Mouse (Mus musculus) ES-Bruce4 (cell line): ENCODE results near the gene Tmem123. TPM values are rescaled to one million over a fixed set of nuclear protein-coding genes. Genes with fewer than 3 reads are reported as not detected.

ENCODE experiments used
- H3K27ac ChIP-seq: 2 replicates; pipeline ENCODE4 v1.5.1; 2012; ENCODE audit warnings: low read length, inconsistent platforms; ENCODE audit not compliant: insufficient read depth
- H3K27me3 ChIP-seq: 2 replicates; pipeline ENCODE4 v1.6.1; 2012; ENCODE audit warnings: mild to moderate bottlenecking, low read length, inconsistent platforms; ENCODE audit not compliant: control insufficient read depth, poor library complexity, insufficient read depth, severe bottlenecking
- H3K36me3 ChIP-seq: 2 replicates; pipeline ENCODE4 v1.6.1; 2012; ENCODE audit warnings: inconsistent platforms, mild to moderate bottlenecking, low read length, moderate library complexity; ENCODE audit not compliant: control insufficient read depth, poor library complexity, insufficient read depth, severe bottlenecking
- H3K4me1 ChIP-seq: one replicate; pipeline ENCODE4 v1.8.1; 2011; ENCODE audit warnings: low read length; ENCODE audit not compliant: control insufficient read depth, insufficient read depth
- H3K4me3 ChIP-seq: 2 replicates; pipeline ENCODE4 v1.5.1; 2011; ENCODE audit warnings: low read depth, mild to moderate bottlenecking, low read length
- H3K9ac ChIP-seq: 2 replicates; pipeline ENCODE4 v1.6.1; 2012; ENCODE audit warnings: low read depth, mild to moderate bottlenecking, inconsistent platforms; ENCODE audit not compliant: poor library complexity, severe bottlenecking
- H3K9me3 ChIP-seq: replicated peaks from 2 replicates; pipeline ENCODE4 v1.6.1; 2012; ENCODE audit warnings: mild to moderate bottlenecking, low read length, inconsistent platforms; ENCODE audit not compliant: control insufficient read depth, poor library complexity, insufficient read depth, severe bottlenecking
- CTCF ChIP-seq: IDR thresholded peaks from one replicate; pipeline ENCODE4 v1.8.1; 2011; ENCODE audit warnings: low read depth, low read length
- EP300 ChIP-seq: IDR thresholded peaks from 2 replicates; pipeline ENCODE4 v1.6.1; 2011; ENCODE audit warnings: low read depth, low read length; ENCODE audit not compliant: insufficient read depth
- POLR2A ChIP-seq: IDR thresholded peaks from one replicate; pipeline ENCODE4 v1.8.1; 2011; ENCODE audit warnings: low read length; ENCODE audit not compliant: insufficient read depth
- polyA plus RNA-seq: library from polyadenylated mRNA; stranded (reverse); fragments of >200 nt; gene quantifications from 2 replicates; pipeline ENCODE4 v1.2.4, GENCODE M21; 2011; ENCODE audit warnings: low read depth; ENCODE audit not compliant: missing spikeins, insufficient read depth, insufficient read length

The Tmem123 gene
- polyA plus RNA-seq, 1 experiment = 62.0 TPM

DNA sequence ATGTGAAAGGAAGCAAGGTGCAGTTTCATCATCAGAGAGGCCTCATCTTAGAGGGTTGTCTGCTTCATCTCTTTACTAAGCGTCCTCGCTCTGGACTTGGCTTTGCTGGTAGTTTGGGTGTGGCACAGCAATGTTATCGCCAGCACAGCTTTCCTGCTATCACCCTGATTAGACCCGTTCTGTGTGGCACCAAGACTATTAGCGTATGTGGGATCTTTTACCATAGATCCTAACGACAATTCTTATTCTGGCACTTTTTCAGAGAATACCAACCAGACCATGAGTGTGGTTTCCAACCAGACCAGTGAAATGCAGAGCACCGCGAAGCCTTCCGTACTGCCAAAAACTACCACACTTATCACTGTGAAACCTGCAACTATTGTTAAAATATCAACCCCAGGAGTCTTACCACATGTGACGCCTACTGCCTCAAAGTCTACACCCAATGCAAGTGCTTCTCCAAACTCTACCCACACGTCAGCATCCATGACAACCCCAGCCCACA is 26.8 kb downstream of the Tmem123 start:
- Histone ChIP-seq H3K27me3 (no peaks in the 10 kb centered on the region), H3K4me1 (no peaks in the 10 kb centered on the region), H3K27ac (no peak overlapping the region), H3K9ac (no peak overlapping the region), H3K9me3 (no peaks in the 10 kb centered on the region), H3K36me3 (peaks cover 28% of the 10 kb centered on the region), H3K4me3 (no peak overlapping the region)
- TF ChIP-seq CTCF (no peak), EP300 (no peak), POLR2A (no peak)

DNA sequence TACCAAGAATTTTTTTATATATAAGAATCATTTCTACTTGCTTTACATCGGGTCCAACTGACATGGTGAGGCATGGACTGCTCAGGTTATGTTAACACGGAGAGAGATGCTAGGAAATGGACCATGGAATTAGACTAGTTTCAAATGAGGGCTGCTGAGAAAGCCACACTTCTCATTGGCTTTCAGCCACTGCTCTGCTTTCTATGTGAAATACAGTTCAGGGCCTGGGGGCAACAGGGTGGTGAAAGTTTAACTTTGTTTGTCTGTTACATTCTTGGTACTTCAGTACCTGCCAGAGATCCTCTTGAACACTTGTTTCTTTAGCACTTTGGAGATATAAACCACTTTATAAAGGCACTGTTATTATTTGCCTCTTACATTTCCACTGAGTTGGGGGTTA is 29.7 kb downstream of the Tmem123 start:
- Histone ChIP-seq H3K4me3 (no peak overlapping the region), H3K27ac (no peak overlapping the region), H3K9me3 (no peaks in the 10 kb centered on the region), H3K9ac (no peak overlapping the region), H3K27me3 (no peaks in the 10 kb centered on the region), H3K36me3 (peaks cover 34% of the 10 kb centered on the region), H3K4me1 (peaks cover 5% of the 10 kb centered on the region)
- TF ChIP-seq EP300 (no peak), CTCF (no peak), POLR2A (no peak)

DNA sequence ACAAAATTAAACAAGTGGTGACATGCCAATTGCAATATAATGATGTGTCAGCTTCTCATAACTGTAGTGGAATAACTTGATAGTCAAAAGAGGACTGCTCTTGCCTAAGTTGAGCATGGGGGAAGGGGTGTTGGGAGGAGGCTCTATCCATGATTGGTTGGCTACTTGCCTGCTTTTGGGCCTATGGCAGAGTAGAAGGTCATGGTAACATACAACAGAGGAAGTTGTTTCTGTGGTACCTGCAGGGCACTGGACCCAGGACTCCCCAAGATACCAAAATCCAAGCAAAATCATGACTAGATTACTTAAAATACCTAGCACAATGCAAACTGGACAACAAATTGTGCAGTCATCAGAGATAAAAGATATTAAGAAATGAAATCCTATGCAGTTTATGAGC is 31.7 kb downstream of the Tmem123 start:
- H3K36me3 ChIP-seq = peaks cover 33% of the 10 kb centered on the region

DNA sequence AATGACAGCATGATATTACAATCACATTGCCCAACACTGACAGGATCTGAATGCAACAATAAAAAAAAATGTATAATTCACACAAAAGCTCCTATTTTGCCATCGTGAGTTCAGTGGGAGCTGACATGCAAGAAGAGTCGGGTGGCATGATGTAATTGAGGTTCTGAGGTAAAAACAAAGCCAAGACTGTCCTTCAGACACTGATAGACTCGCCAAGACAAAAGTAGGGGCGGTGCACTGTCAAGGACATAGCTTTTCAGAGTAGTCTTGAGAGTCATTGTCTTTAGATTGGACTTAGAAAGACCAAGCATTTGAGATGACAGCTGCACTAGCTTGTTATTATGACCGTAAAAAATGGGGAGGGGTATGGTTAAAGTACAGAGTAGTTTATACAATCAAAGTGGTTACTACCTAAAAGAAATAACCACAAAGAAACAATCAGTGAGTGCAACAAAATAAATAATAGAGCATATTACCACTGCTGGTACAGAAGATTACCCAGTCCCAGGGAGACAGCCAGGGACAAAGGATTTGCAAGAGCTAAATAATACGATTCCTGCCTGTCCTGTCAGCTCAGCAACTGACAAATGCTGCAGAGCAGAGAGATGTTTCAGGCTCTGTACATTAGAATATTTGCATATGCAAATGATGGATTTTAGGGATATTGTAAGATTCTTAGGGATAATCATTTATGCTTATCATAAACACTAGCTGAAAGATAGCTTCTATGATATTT is 32.5 kb downstream of the Tmem123 start:
- TF ChIP-seq EP300 (no peak), POLR2A (no peak), CTCF (no peak)
- no peaks in the 10 kb centered on the region for H3K27me3 ChIP-seq
- H3K4me3 ChIP-seq = no peak overlapping the region
- H3K4me1 ChIP-seq = peaks cover 5% of the 10 kb centered on the region
- no peaks in the 10 kb centered on the region for H3K9me3 ChIP-seq
- peaks cover 26% of the 10 kb centered on the region for H3K36me3 ChIP-seq
- peak overlapping the region; percentile 45; the same call in 1 of the 2 replicates for H3K27ac ChIP-seq
- no peak overlapping the region for H3K9ac ChIP-seq

More for the DNA sequence above, 31.7 kb downstream of the Tmem123 start:
- H3K4me3 ChIP-seq = no peak overlapping the region
- H3K9ac ChIP-seq = no peak overlapping the region
- H3K27me3 ChIP-seq = no peaks in the 10 kb centered on the region
- H3K27ac ChIP-seq = peak overlapping the region; percentile 31; the same call in 1 of the 2 replicates
- no peaks in the 10 kb centered on the region for H3K9me3 ChIP-seq
- TF ChIP-seq EP300 (no peak), POLR2A (no peak), CTCF (no peak)
- H3K4me1 ChIP-seq = peaks cover 5% of the 10 kb centered on the region

DNA sequence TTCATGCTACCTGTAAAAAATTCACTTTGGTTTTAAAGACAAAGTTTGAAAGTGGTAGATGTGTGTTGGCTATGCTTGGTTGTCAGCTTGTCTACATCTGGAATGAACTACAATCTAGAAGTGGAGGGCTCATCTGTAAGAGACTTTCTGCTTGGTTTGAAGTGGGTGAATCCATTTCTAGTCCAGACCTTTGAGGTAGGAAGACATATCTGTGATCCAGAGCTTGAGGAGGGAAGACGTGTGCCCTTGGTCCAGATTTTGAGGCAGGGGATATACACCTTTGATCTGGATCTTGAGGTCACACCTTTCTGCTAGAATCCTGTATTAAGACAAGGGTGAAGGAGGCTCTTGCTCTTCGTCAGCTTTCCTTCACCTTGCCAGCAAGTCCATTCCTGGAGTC is 33.7 kb downstream of the Tmem123 start:
- no peak overlapping the region; the same call in 1 of the 2 replicates for H3K9ac ChIP-seq
- H3K4me3 ChIP-seq = no peak overlapping the region
- no peaks in the 10 kb centered on the region for H3K27me3 ChIP-seq
- H3K4me1 ChIP-seq = peaks cover 5% of the 10 kb centered on the region
- H3K9me3 ChIP-seq = no peaks in the 10 kb centered on the region
- H3K27ac ChIP-seq = peak overlapping the region; percentile 94
- TF ChIP-seq POLR2A = no peak
- TF ChIP-seq CTCF = no peak
- TF ChIP-seq EP300 = no peak
- H3K36me3 ChIP-seq = peaks cover 18% of the 10 kb centered on the region

DNA sequence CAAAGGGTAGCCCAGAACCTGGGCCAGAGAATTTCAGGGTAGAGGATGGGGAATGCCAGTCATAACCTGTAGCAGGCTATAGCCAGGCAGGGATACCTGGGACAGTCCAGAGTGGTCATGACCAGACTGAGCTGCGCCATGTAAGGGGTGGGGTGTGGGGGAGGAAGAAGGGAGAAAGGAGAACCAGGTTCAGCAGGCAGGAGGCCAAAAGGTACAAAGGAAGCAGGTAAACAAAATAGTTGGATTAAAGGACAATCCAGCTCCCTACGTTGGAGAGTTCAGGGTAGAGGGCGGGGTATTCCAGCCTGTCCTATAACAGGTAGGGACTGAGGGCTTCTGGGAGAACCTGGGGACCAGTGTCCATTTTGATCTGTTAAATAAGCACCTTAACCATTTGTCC is 34.7 kb downstream of the Tmem123 start:
- H3K36me3 ChIP-seq = peaks cover 11% of the 10 kb centered on the region; the same call in 1 of the 2 replicates
- no peaks in the 10 kb centered on the region for H3K9me3 ChIP-seq
- H3K9ac ChIP-seq = peak overlapping the region; percentile 63
- peak; percentile 54; the same call in 1 of the 2 replicates for TF ChIP-seq EP300
- no peak for TF ChIP-seq CTCF
- H3K27ac ChIP-seq = peak overlapping the region; percentile 95
- H3K4me1 ChIP-seq = peaks cover 5% of the 10 kb centered on the region
- H3K4me3 ChIP-seq = peak overlapping the region; percentile 4
- no peaks in the 10 kb centered on the region for H3K27me3 ChIP-seq
